Mouse (Mus musculus) forebrain, embryonic 14.5 days (tissue): ENCODE data around the gene Pi4kb. TPM values are rescaled to one million over a fixed set of nuclear protein-coding genes. Genes with fewer than 3 reads are reported as not detected.
A peak's percentile ranks its signal among the peaks of the same experiment; 100 is the strongest.

Experiments used
- ATAC-seq: fragments of 200-750 bp; cut with Nextera tagmentation; 2 replicates; pipeline ENCODE4 v1.8.0; 2017; ENCODE audit warnings: mild to moderate bottlenecking, moderate library complexity
- DNase-seq: peaks from one replicate; pipeline ENCODE4 v3.0.0-alpha.2; 2015; ENCODE audit warnings: low spot score
- H3K27ac ChIP-seq: fragments of 300-500 bp; sonication (generic); 2 replicates; pipeline ENCODE4 v1.5.1; 2014; ENCODE audit warnings: low read depth, mild to moderate bottlenecking, control low read depth, low read length, moderate library complexity
- H3K27me3 ChIP-seq: fragments of 300-500 bp; sonication (generic); replicated peaks from 2 replicates; pipeline ENCODE4 v1.6.1; 2014; ENCODE audit warnings: low read length, control low read depth, mixed read lengths; ENCODE audit not compliant: control insufficient read depth, insufficient read depth
- H3K36me3 ChIP-seq: fragments of 300-500 bp; sonication (generic); 2 replicates; pipeline ENCODE4 v1.6.1; 2014; ENCODE audit warnings: low read length, control low read depth; ENCODE audit not compliant: control insufficient read depth, insufficient read depth
- H3K4me1 ChIP-seq: fragments of 300-500 bp; sonication (generic); 2 replicates; pipeline ENCODE4 v1.6.1; 2014; ENCODE audit warnings: antibody characterized with exemption, low read length, control low read depth; ENCODE audit not compliant: control insufficient read depth, insufficient read depth
- H3K4me2 ChIP-seq: fragments of 300-500 bp; sonication (generic); 2 replicates; pipeline ENCODE4 v1.6.1; 2014; ENCODE audit warnings: mild to moderate bottlenecking, control low read depth, low read length
- H3K4me3 ChIP-seq: fragments of 300-500 bp; sonication (generic); 2 replicates; pipeline ENCODE4 v1.5.1; 2014; ENCODE audit warnings: low read depth, low read length, control low read depth
- H3K9ac ChIP-seq: fragments of 300-500 bp; sonication (generic); 2 replicates; pipeline ENCODE4 v1.6.1; 2014; ENCODE audit warnings: mild to moderate bottlenecking, low read length, control low read depth, moderate library complexity
- H3K9me3 ChIP-seq: fragments of 300-500 bp; sonication (generic); replicated peaks from 2 replicates; pipeline ENCODE4 v1.6.1; 2016; ENCODE audit warnings: low read length, control low read depth, mixed read lengths; ENCODE audit not compliant: control insufficient read depth
- WGBS: fragments of 180-500 bp; shearing (Covaris S2); extraction: QIAGEN DNeasy Blood & Tissue Kit; methylation state at CpG from one replicate; pipeline ENCODE4 v1.1.7; 2014; 5-methylcytosine and 5-hydroxymethylcytosine counted together
- polyA plus RNA-seq: library from polyadenylated mRNA; unstranded; fragments of >200 nt; fragmentation: Nextera tagmentation; extraction: Ambion mirVana; gene quantifications from 2 replicates; pipeline ENCODE4 v1.2.1, GENCODE M21; 2014

The Pi4kb gene
- polyA plus RNA-seq, 1 experiment from 2014 or later, result 28.8 TPM

- H3K36me3 ChIP-seq, result peaks cover 24% of the 10 kb centered on the region
- no peak for ATAC-seq
- no peak overlapping the region for H3K27ac ChIP-seq
- H3K4me1 ChIP-seq, result peaks cover 8% of the 10 kb centered on the region
- peak overlapping the region; percentile 61 for H3K4me3 ChIP-seq
- H3K27me3 ChIP-seq, result no peaks in the 10 kb centered on the region
- no peaks in the 10 kb centered on the region for H3K9me3 ChIP-seq
- H3K4me2 ChIP-seq, result peak overlapping the region; percentile 52
- no peak overlapping the region; the same call in 1 of the 2 replicates for H3K9ac ChIP-seq
- WGBS, result 64% methylated on average over 5 of the region's 5 CpGs
- no peak for DNase-seq
These were observed 21.7 kb upstream of the Pi4kb start for GRCm38 (mm10) chr3:94952806-94953205.

GRCm38 (mm10) chr3:94953384-94953763, 21.2 kb upstream of the Pi4kb start:
- no peak for ATAC-seq

GRCm38 (mm10) chr3:94953764-94954616, 20.5 kb upstream of the Pi4kb start, which contains the start of gene Rfx5:
Gene Rfx5, plus strand, starts transcription at chr3:94954075.
- H3K4me1 ChIP-seq, result peaks cover 8% of the 10 kb centered on the region
- WGBS, result under 1% methylated on average over 50 of the region's 50 CpGs

More at GRCm38 (mm10) chr3:94953384-94953763, 21.2 kb upstream of the Pi4kb start:
- H3K9me3 ChIP-seq, result no peaks in the 10 kb centered on the region
- peaks cover 8% of the 10 kb centered on the region for H3K4me1 ChIP-seq
- DNase-seq, result no peak
- H3K27ac ChIP-seq, result peak overlapping the region; percentile 61
- no peaks in the 10 kb centered on the region for H3K27me3 ChIP-seq
- H3K4me3 ChIP-seq, result peak overlapping the region; percentile 61
- 16% methylated on average over 9 of the region's 9 CpGs for WGBS
- peaks cover 30% of the 10 kb centered on the region for H3K36me3 ChIP-seq
- H3K4me2 ChIP-seq, result peak overlapping the region; percentile 52
- peak overlapping the region; percentile 54 for H3K9ac ChIP-seq

GRCm38 (mm10) chr3:94958295-94958694, 16.2 kb upstream of the Pi4kb start:
- H3K27me3 ChIP-seq, result no peaks in the 10 kb centered on the region
- peaks cover 40% of the 10 kb centered on the region for H3K36me3 ChIP-seq
- H3K4me2 ChIP-seq, result no peak overlapping the region
- H3K4me3 ChIP-seq, result no peak overlapping the region
- H3K4me1 ChIP-seq, result peaks cover 5% of the 10 kb centered on the region
- DNase-seq (no peak), ATAC-seq (no peak)
- WGBS, result 90% methylated on average over 8 of the region's 8 CpGs
- no peak overlapping the region for H3K27ac ChIP-seq
- H3K9ac ChIP-seq, result no peak overlapping the region
- no peaks in the 10 kb centered on the region for H3K9me3 ChIP-seq

More at GRCm38 (mm10) chr3:94953764-94954616, 20.5 kb upstream of the Pi4kb start, which contains the start of gene Rfx5:
- H3K27me3 ChIP-seq, result no peaks in the 10 kb centered on the region
- H3K4me3 ChIP-seq, result peak within 1 kb of the TSS; percentile 61
- peak within 1 kb of the TSS; percentile 94 for H3K27ac ChIP-seq
- peak; percentile 98 for ATAC-seq
- H3K9ac ChIP-seq, result peak within 1 kb of the TSS; percentile 81
- H3K9me3 ChIP-seq, result no peaks in the 10 kb centered on the region
- H3K4me2 ChIP-seq, result peak within 1 kb of the TSS; percentile 52
- peaks cover 36% of the 10 kb centered on the region for H3K36me3 ChIP-seq
- peak; percentile 98 for DNase-seq

- Histone ChIP-seq H3K9me3 (no peaks in the 10 kb centered on the region), H3K27me3 (no peaks in the 10 kb centered on the region), H3K9ac (no peak overlapping the region), H3K4me3 (no peak overlapping the region), H3K4me2 (no peak overlapping the region), H3K4me1 (peaks cover 3% of the 10 kb centered on the region), H3K36me3 (peaks cover 40% of the 10 kb centered on the region), H3K27ac (no peak overlapping the region)
- no peak for DNase-seq
- 44% methylated on average over 8 of the region's 8 CpGs for WGBS
- ATAC-seq, result no peak
These were observed 14.7 kb upstream of the Pi4kb start for GRCm38 (mm10) chr3:94959871-94960270.

- H3K27ac ChIP-seq, result no peak overlapping the region
- no peaks in the 10 kb centered on the region for H3K4me1 ChIP-seq
- H3K9ac ChIP-seq, result no peak overlapping the region
- no peaks in the 10 kb centered on the region for H3K27me3 ChIP-seq
- 60% methylated on average over 5 of the region's 5 CpGs for WGBS
- H3K4me3 ChIP-seq, result no peak overlapping the region
- no peak overlapping the region for H3K4me2 ChIP-seq
- no peaks in the 10 kb centered on the region for H3K9me3 ChIP-seq
- DNase-seq, result no peak
- peaks cover 40% of the 10 kb centered on the region for H3K36me3 ChIP-seq
- no peak for ATAC-seq
These were observed 14.2 kb upstream of the Pi4kb start for GRCm38 (mm10) chr3:94960322-94960721.

- 0 out of 2 replicates have a peak, but pooled peaks cover 1% of the 10 kb centered on the region for H3K36me3 ChIP-seq
- no peak overlapping the region for H3K4me2 ChIP-seq
- no peak overlapping the region for H3K4me3 ChIP-seq
- H3K4me1 ChIP-seq, result no peaks in the 10 kb centered on the region
- no peaks in the 10 kb centered on the region for H3K9me3 ChIP-seq
- no peak overlapping the region for H3K9ac ChIP-seq
- DNase-seq (no peak), ATAC-seq (no peak)
- H3K27ac ChIP-seq, result no peak overlapping the region
- no peaks in the 10 kb centered on the region for H3K27me3 ChIP-seq
- WGBS, result 96% methylated on average over 1 of the region's 1 CpGs
These were observed 9.5 kb upstream of the Pi4kb start for GRCm38 (mm10) chr3:94964989-94965388.

- no peak overlapping the region for H3K4me2 ChIP-seq
- no peak overlapping the region for H3K9ac ChIP-seq
- no peaks in the 10 kb centered on the region for H3K27me3 ChIP-seq
- no peak overlapping the region for H3K4me3 ChIP-seq
- H3K9me3 ChIP-seq, result no peaks in the 10 kb centered on the region
- DNase-seq (no peak), ATAC-seq (no peak)
- H3K36me3 ChIP-seq, result no peaks in the 10 kb centered on the region
- H3K4me1 ChIP-seq, result no peaks in the 10 kb centered on the region
- H3K27ac ChIP-seq, result no peak overlapping the region
- 73% methylated on average over 1 of the region's 1 CpGs for WGBS
These were observed 8.7 kb upstream of the Pi4kb start for GRCm38 (mm10) chr3:94965878-94966277.

- ATAC-seq (no peak), DNase-seq (no peak)
- Histone ChIP-seq H3K36me3 (no peaks in the 10 kb centered on the region), H3K4me3 (no peak overlapping the region), H3K4me2 (no peak overlapping the region), H3K9me3 (no peaks in the 10 kb centered on the region), H3K9ac (no peak overlapping the region), H3K27me3 (no peaks in the 10 kb centered on the region), H3K4me1 (peaks cover 12% of the 10 kb centered on the region), H3K27ac (no peak overlapping the region)
- 80% methylated on average over 3 of the region's 3 CpGs for WGBS
These were observed 2.0 kb upstream of the Pi4kb start for GRCm38 (mm10) chr3:94972552-94972951.
